Mouse (Mus musculus) limb, embryonic 14.5 days (tissue): ENCODE results near the gene Tet3. TPM values are rescaled to one million over a fixed set of nuclear protein-coding genes. Genes with fewer than 3 reads are reported as not detected.

Source experiments
- ATAC-seq: fragments of 200-750 bp; cut with Nextera tagmentation; 2 replicates; pipeline ENCODE4 v1.8.0; 2017; ENCODE audit warnings: low read depth, moderate number of reproducible peaks, moderate TSS enrichment; ENCODE audit not compliant: low FRiP score
- DNase-seq: peaks from one replicate; pipeline ENCODE4 v3.0.0-alpha.2; 2015; ENCODE audit warnings: low spot score
- H3K27ac ChIP-seq: fragments of 300-500 bp; sonication (generic); replicated peaks from 2 replicates; pipeline ENCODE4 v1.5.1; 2014; ENCODE audit warnings: low read depth, mild to moderate bottlenecking, low read length, moderate library complexity, mixed read lengths
- H3K27me3 ChIP-seq: fragments of 300-500 bp; sonication (generic); 2 replicates; pipeline ENCODE4 v1.6.1; 2014; ENCODE audit warnings: low read length, mixed read lengths; ENCODE audit not compliant: control insufficient read depth, insufficient read depth
- H3K36me3 ChIP-seq: fragments of 300-500 bp; sonication (generic); 2 replicates; pipeline ENCODE4 v1.6.1; 2014; ENCODE audit warnings: mild to moderate bottlenecking, low read length, moderate library complexity, mixed read lengths; ENCODE audit not compliant: control insufficient read depth, insufficient read depth
- H3K4me1 ChIP-seq: fragments of 300-500 bp; sonication (generic); 2 replicates; pipeline ENCODE4 v1.6.1; 2014; ENCODE audit warnings: antibody characterized with exemption, low read length, mixed read lengths; ENCODE audit not compliant: control insufficient read depth, insufficient read depth
- H3K4me2 ChIP-seq: fragments of 300-500 bp; sonication (generic); replicated peaks from 2 replicates; pipeline ENCODE4 v1.6.1; 2014; ENCODE audit warnings: low read depth, mild to moderate bottlenecking, low read length, moderate library complexity; ENCODE audit not compliant: severe bottlenecking
- H3K4me3 ChIP-seq: fragments of 300-500 bp; sonication (generic); replicated peaks from 2 replicates; pipeline ENCODE4 v1.5.1; 2014; ENCODE audit warnings: low read length
- H3K9ac ChIP-seq: fragments of 300-500 bp; sonication (generic); 2 replicates; pipeline ENCODE4 v1.6.1; 2014; ENCODE audit warnings: mild to moderate bottlenecking, low read depth, low read length, moderate library complexity; ENCODE audit not compliant: severe bottlenecking
- H3K9me3 ChIP-seq: fragments of 300-500 bp; sonication (generic); 2 replicates; pipeline ENCODE4 v1.6.1; 2016; ENCODE audit warnings: low read length; ENCODE audit not compliant: control insufficient read depth
- POLR2A ChIP-seq: fragments of 200-500 bp; IDR thresholded peaks from 2 replicates; pipeline ENCODE4 v1.8.0; 2012; ENCODE audit warnings: inconsistent platforms, mild to moderate bottlenecking, moderate library complexity, borderline replicate concordance; ENCODE audit not compliant: insufficient read depth, insufficient read length; ENCODE audit errors: extremely low read depth
- WGBS: fragments of 180-500 bp; shearing (Covaris S2); extraction: QIAGEN DNeasy Blood & Tissue Kit; methylation state at CpG from one replicate; pipeline ENCODE4 v1.1.7; 2014; 5-methylcytosine and 5-hydroxymethylcytosine counted together
- polyA plus RNA-seq, 2 experiments: library from polyadenylated mRNA; depleted of rRNA in 1 of 2; stranded (reverse) in 1 of 2; unstranded in 1 of 2; fragments of >200 nt; fragmentation: Nextera tagmentation in 1 of 2; extraction: Ambion mirVana in 1 of 2; gene quantifications; 2 replicates each; pipeline versions ENCODE4 v1.2.1 to v1.2.3; 2012 to 2014

The Tet3 gene
- polyA plus RNA-seq, 2 experiments = 21.1 to 44.3 TPM

DNA sequence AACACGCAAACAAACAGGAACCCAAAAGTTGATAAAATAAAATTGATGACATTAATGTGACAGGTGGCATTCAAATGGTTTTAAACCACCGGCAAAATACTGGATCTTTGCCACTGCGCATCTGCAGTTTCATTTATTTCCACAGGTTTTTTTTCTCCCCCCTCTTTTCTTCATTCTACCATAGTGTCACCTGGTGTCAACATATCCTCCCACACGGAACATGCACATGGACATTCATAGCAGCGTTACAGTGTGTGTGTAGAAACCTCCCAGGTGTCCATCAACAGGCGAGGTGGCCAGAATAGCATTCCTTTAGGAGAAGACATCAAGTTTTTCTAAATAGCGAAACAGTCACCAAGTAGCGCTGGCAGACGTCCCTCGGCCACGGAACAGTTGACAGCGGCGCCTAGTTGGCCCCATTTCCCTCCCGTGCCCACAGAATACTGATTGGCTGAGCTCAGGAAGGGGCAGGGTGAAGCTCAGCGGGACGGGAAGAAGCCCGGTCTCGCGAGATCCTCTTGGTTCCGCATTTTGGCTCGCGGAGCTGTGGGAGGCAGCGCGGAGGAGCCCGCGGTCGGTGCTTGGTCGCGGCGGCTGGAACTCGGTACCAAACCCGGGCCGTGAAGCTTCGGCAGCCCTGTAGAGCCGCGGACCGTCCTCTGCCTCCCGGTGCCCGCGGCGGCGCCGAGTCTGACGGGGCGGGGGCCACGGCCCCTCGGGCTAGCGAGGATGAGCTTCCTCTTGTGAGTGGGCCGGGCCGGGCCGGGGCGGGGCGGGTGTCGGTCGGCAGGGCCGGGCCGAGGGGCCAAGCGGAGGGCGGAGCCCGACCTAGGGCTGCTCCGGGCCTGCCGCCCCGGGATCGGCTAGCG, 133.1 kb downstream of the Tet3 start, which contains the start of the genes Mthfd2 and Mob1a:
Mthfd2 (minus strand) TSS at position 384 of the 869 bp plus-strand sequence.
Mob1a (plus strand) TSS at position 492 of the 869 bp plus-strand sequence.
- peak within 1 kb of the TSS; percentile 93 for H3K9ac ChIP-seq
- H3K36me3 ChIP-seq = peaks cover 19% of the 10 kb centered on the region
- WGBS = 1% methylated on average over 60 of the region's 65 CpGs
- peaks cover 12% of the 10 kb centered on the region for H3K4me1 ChIP-seq
- ATAC-seq (peak; percentile 97), DNase-seq (peak; percentile 98)
- peak within 1 kb of the TSS; percentile 90 for H3K27ac ChIP-seq
- peak within 1 kb of the TSS; percentile 78 for H3K4me2 ChIP-seq
- no peaks in the 10 kb centered on the region for H3K27me3 ChIP-seq
- H3K9me3 ChIP-seq = no peaks in the 10 kb centered on the region
- H3K4me3 ChIP-seq = peak within 1 kb of the TSS; percentile 86
- 0 out of 2 replicates have a peak, but pooled peaks have one; percentile 65 for TF ChIP-seq POLR2A

DNA sequence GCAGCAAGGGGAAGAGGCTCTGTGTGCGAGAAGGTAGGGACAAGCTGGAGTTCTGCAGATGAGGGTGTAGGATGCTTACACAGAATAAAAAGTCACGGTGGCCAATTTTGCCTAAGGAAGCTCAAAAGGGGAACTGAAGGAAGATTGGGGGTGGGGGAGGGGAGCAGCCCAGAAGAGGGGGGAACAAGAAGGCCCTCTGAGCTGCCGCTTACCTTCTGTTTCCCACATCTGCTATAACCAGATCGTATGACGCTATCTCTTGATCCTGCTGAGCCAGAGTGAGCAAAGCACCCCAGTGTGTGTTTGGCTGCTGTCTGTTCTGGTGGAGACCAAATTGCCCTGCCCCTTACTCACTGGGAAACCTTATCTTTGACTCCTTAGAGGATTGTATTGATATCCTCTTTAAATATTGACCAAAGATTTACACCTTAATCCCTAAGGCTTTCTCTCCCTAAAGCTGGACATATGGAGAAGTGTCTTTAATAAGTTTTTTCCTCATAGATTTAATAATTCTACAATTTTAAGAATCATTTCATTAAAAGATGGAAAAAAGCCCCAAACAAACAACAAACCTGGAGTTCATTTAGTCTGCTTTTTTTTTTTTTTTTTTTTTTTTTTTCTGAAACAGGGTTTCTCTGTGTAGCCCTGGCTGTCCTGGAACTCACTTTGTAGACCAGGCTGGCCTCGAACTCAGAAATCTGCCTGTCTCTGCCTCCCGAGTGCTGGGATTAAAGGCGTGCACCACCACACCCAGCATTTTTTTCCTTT, 135.0 kb downstream of the Tet3 start:
- no peak overlapping the region for H3K9ac ChIP-seq
- H3K4me3 ChIP-seq = no peak overlapping the region
- H3K4me2 ChIP-seq = no peak overlapping the region
- H3K27ac ChIP-seq = no peak overlapping the region
- ATAC-seq (no peak), DNase-seq (no peak)
- H3K27me3 ChIP-seq = no peaks in the 10 kb centered on the region
- H3K36me3 ChIP-seq = peaks cover 1% of the 10 kb centered on the region; the same call in 1 of the 2 replicates
- WGBS = 62% methylated on average over 8 of the region's 8 CpGs
- TF ChIP-seq POLR2A = no peak
- H3K4me1 ChIP-seq = peaks cover 12% of the 10 kb centered on the region
- no peaks in the 10 kb centered on the region for H3K9me3 ChIP-seq

- 51% methylated on average over 2 of the region's 2 CpGs for WGBS
- Histone ChIP-seq H3K27me3 (no peaks in the 10 kb centered on the region), H3K9ac (no peak overlapping the region), H3K4me1 (peaks cover 12% of the 10 kb centered on the region), H3K4me2 (no peak overlapping the region), H3K4me3 (no peak overlapping the region), H3K27ac (no peak overlapping the region), H3K9me3 (no peaks in the 10 kb centered on the region), H3K36me3 (no peaks in the 10 kb centered on the region)
- ATAC-seq (no peak), DNase-seq (no peak)
- no peak for TF ChIP-seq POLR2A
Observed at GRCm38 (mm10) chr6:83322794-83323193, 136.1 kb downstream of the Tet3 start.

DNA sequence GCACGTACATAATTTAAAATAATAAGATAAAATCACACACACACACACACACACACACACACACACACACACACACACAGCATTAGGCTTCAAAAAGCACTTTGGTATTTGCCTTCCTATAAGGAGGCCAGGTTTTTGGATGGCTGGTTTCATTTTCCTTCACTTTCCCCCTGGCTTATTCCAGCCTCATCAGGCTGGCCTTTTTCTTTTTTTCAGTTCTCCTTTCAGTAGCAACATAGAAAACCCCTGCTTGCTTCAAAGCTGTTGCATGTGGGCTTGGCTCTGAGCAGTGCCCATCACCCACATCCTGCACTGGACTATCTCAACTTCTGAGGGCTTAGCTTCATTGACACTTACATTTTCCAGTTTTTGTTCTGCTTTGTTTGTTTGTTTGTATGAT, 137.0 kb downstream of the Tet3 start:
- Histone ChIP-seq H3K27ac (no peak overlapping the region), H3K9ac (no peak overlapping the region), H3K4me2 (no peak overlapping the region), H3K27me3 (no peaks in the 10 kb centered on the region), H3K36me3 (no peaks in the 10 kb centered on the region), H3K4me1 (peaks cover 10% of the 10 kb centered on the region), H3K9me3 (no peaks in the 10 kb centered on the region), H3K4me3 (no peak overlapping the region)
- 69% methylated on average over 1 of the region's 1 CpGs for WGBS
- TF ChIP-seq POLR2A = no peak
- no peak for DNase-seq
- no peak for ATAC-seq

DNA sequence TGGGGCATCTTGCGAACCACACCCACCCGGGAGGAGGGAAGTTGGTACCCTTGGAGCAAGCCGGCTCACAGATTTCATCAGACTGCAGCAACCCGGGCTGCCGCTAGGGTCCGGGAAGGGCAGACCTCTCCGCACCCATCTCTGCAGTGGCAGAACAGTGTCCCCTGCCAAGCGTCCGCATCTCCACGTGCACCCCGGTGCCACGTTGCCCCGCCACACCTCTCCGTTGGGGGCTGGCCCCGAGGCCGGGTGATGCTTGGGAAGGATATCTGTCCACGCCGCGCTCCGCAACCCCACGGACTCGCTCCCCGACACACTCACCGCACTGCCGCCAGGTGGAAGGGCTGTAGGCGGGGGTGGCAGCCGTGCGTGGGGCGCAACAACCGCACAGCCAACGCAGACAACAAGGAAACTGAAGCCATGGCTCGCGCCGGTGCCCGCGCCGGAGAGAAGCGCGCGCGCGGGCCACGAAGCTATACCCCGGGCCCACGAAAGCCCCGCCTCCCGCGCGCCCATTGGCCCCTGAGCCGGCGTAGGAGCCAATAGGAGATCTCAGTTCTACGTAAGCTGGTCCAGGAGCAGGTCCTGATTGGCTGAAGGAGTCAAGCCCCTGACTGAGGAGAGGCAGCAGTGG, 141.7 kb downstream of the Tet3 start:
- Histone ChIP-seq H3K4me1 (peaks cover 14% of the 10 kb centered on the region; the same call in 1 of the 2 replicates), H3K9ac (peak overlapping the region; percentile 70), H3K36me3 (peaks cover 12% of the 10 kb centered on the region), H3K4me3 (peak overlapping the region; percentile 92), H3K27me3 (no peaks in the 10 kb centered on the region), H3K4me2 (peak overlapping the region; percentile 63), H3K27ac (0 out of 2 replicates have a peak overlapping the region, but pooled peaks have one; percentile 50), H3K9me3 (no peaks in the 10 kb centered on the region)
- ATAC-seq (peak; percentile 99), DNase-seq (peak; percentile 94)
- TF ChIP-seq POLR2A = peak; percentile 60; the same call in 1 of the 2 replicates
- under 1% methylated on average over 44 of the region's 52 CpGs for WGBS
